Mouse (Mus musculus) layer of hippocampus, postnatal 36 days (tissue): ENCODE measurements around the gene Urgcp. TPM values are rescaled to one million over a fixed set of nuclear protein-coding genes. Genes with fewer than 3 reads are reported as not detected.
A peak's percentile ranks its signal among the peaks of the same experiment; 100 is the strongest.

ENCODE experiments used
- DNase-seq, 2 experiments: peaks; one replicate each; pipeline ENCODE4 v3.0.0; 2022
- total RNA-seq, 2 experiments: library from RNA; stranded (reverse); gene quantifications; 2 replicates each; pipeline ENCODE4 v1.2.3; 2021

Gene Urgcp
- total RNA-seq, 2 experiments from 2014 or later = 63.9 to 73.3 TPM

GRCm38 (mm10) chr11:5707530-5708353, 54.4 kb downstream of the Urgcp start:
- DNase-seq = peak; percentile 78 to 79

- DNase-seq = peak; percentile 27 to 42
Observed at GRCm38 (mm10) chr11:5706874-5707529, 55.2 kb downstream of the Urgcp start.

DNA sequence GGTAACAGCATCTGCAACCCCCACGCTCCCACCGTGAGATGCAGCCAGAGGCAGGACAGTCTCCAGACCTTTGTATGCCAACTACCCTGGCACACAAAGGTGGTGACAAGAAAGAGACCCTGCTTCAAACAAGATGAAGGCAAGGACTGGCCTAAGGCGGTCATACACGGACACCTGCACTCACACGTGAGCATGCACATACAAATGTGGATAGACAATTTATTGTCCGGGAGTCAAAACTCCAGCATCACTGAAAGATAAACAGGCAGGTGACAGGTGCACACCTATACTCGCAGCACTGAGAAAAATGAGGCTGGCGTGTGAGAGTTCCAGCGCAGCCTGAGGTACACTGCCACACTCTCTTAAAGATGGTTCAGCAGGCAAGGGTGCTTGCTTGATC, 56.2 kb downstream of the Urgcp start:
- DNase-seq = no peak

DNA sequence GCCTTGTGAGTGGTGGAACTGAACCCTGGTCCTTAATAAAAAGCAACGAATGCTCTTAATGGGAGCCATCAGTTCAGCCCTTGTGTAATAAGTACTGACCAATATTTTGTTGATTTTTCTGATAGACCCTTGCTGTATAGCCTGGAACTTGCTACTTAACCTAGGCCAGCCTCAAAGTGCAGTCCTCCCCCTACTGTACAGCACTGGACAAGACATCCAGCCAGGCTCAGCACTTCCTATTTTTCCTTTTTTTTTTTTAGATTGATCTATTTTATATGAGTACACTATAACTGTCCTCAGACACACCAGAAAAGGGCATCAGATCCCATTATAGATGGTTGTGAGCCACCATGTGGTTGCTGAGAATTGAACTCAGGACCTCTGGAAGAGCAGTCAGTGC, 58.8 kb downstream of the Urgcp start:
- DNase-seq = no peak

DNA sequence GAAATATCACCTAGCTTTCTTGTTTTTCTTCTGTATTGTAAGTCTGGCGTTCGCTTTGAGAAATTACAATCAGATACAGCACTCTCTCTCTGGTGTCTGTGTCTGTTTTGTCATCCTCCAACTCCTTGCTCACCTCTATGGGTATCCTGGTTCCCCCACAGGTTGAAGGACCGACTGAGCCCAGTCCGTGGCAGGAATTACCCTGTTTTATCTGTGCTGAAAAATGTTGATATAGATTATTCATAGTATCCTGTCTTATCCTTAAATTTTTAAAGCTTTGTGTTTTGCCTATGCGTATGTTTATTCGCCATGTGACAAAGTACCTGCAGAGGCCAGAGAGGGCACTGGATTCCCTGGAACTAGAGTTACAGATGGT, 59.2 kb downstream of the Urgcp start:
- no peak for DNase-seq

DNA sequence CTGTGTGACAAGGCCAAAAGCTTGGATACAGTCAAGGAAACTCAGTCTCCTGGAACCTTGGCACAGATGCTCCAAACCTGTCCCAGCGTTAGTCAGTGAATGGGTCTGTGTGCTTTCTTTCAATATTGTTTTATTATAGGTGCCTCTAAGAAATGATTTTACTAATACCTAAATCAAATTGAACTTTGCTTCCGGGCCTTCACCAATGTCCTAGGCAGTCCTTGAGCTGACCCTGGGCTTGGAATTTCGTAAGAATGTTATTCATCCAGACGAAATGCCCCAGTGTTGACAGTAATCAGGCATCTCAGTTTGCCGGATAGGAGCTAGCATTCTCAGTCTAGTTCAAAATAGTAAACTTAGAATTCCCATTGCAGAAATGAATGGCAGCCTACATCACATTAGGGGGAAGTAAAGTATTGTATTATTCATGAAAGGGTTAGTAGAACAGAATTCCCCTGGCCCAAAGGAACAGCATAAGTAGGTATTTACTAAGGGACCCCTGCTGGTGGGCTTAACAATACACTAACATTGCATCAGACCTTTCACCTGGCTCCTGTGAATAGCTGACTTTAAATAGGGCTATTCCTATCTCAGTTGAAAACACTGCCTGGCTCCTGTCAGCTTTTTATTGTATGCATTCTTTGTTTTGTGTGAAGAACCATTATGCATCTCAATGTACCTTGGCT, 59.8 kb downstream of the Urgcp start:
- no peak for DNase-seq

DNA sequence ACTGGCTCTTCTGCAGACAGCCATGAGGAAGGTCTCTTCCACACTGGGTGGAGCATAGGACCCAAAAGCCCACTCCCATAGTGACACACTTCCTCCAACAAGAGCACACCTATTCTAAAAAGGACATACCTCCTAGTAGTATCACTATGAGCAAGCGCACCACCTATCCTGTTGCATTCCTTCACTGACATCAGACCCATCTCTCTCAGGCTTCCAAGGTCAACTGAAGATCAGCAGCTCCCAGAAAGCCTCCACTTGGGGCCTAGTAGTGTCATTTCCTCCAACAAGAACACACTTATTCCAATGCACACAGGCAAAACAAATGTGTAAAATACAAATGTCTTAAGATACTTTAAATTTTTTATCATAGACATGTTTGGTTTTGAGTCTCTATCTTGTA, 60.4 kb downstream of the Urgcp start:
- DNase-seq = no peak

DNA sequence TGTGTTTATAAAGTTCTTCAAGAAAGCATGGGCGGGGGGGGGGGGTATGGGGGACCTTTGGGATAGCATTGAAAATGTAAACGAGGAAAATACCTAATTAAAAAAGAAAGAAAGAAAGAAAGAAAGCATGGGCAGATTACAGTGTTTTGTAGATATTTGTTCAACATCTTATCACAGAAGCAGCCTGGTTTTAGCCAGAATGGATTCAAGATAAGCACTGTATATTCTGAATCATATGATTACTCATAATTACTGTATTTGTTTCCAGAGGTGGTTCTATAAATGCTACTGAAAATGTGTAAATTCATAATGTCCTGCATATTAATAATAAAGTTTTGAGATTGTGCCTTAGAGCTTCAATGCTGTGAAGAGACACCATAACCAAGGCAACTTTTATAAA, 60.9 kb downstream of the Urgcp start:
- no peak for DNase-seq

DNA sequence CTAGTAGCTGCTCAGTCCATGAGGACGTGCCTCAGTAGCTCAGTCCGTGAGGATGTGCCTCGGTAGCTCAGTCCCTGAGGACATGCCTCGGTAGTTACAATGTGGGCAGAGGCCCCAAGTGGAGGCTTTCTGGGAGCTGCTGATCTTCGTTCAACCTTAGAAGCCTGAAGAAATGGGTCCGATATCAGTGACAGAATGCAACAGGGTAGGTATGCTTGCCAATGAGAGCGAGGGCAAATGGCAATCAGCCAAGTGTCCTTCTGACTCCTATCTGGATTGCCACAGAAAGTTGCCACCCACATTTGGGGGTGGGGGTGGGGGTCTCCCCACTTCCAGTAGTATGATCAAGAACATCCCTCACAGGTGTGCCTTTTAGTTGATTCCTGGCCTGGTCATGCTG, 61.4 kb downstream of the Urgcp start:
- DNase-seq = no peak

DNA sequence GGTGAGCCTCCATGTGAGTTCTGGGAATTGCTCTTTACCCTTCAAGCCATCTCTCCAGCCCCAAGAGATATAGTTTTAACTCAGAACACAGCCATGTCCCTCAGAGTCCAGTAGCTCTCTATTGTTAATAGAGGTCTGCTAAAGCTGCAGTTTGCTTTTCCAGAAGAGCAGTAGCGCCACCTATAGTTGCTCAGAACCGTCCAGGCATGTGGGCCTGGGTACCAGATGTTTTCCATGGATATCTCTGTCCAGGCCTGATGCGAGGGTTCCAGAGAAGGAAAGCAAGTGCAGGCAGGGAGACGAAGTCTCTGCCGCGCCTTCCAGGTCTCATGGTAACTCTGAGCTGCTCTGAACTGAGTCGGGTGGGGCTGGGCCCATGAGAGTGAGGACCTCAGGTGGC, 70.4 kb downstream of the Urgcp start:
- DNase-seq = no peak

GRCm38 (mm10) chr11:5684283-5684682, 77.9 kb downstream of the Urgcp start:
- DNase-seq = no peak

- no peak for DNase-seq
Observed at GRCm38 (mm10) chr11:5682541-5682940, 79.6 kb downstream of the Urgcp start.

Other genes starting within 250 kb of the Urgcp start
- 100 to 1,000 TPM; 109 to 139 TPM for gene Xbp1, start 241.7 kb downstream of the Urgcp start, total RNA-seq
- 10 to 100 TPM; 18.0 to 19.1 TPM for gene Ccdc117, start 220.2 kb downstream of the Urgcp start, total RNA-seq
- not detected for gene Ankrd36, start 192.7 kb downstream of the Urgcp start, total RNA-seq
- 10 to 100 TPM; 67.6 to 72.2 TPM for gene Mrps24, start 46.7 kb downstream of the Urgcp start, total RNA-seq
- gene Dbnl, start 26.1 kb upstream of the Urgcp start, total RNA-seq = 10 to 100 TPM; 76.8 to 78.0 TPM
- gene Pgam2, start 41.4 kb upstream of the Urgcp start, total RNA-seq = 10 to 100 TPM; 14.4 to 14.8 TPM
- 10 to 100 TPM; 12.1 to 14.0 TPM for gene Polm, start 75.6 kb upstream of the Urgcp start, total RNA-seq
- gene Aebp1, start 99.6 kb upstream of the Urgcp start, total RNA-seq = 1 to 10 TPM; 4.8 to 8.3 TPM
- 10 to 100 TPM; 23.5 to 25.2 TPM for gene Pold2, start 115.9 kb upstream of the Urgcp start, total RNA-seq
- gene Myl7, start 136.4 kb upstream of the Urgcp start, total RNA-seq = not detected
- gene Gck, start 187.7 kb upstream of the Urgcp start, total RNA-seq = 1 to 10 TPM; 2.4 to 3.7 TPM
- 10 to 100 TPM; 68.2 to 73.2 TPM for gene Ykt6, start 193.3 kb upstream of the Urgcp start, total RNA-seq